Mouse (Mus musculus): ENCODE data around the gene Gstp2.
"Not testable (repeated sequence)": the region's sequence is repeated elsewhere in the genome, so short reads cannot be mapped to it uniquely, and the experiment has no call there.

Gstp2 gene

GRCm38 (mm10) chr19:4070311-4070710 is 24.5 kb upstream of the Gstp2 start:
- DNase-seq (ENCODE audit: low read depth, low spot score): no peak

DNA sequence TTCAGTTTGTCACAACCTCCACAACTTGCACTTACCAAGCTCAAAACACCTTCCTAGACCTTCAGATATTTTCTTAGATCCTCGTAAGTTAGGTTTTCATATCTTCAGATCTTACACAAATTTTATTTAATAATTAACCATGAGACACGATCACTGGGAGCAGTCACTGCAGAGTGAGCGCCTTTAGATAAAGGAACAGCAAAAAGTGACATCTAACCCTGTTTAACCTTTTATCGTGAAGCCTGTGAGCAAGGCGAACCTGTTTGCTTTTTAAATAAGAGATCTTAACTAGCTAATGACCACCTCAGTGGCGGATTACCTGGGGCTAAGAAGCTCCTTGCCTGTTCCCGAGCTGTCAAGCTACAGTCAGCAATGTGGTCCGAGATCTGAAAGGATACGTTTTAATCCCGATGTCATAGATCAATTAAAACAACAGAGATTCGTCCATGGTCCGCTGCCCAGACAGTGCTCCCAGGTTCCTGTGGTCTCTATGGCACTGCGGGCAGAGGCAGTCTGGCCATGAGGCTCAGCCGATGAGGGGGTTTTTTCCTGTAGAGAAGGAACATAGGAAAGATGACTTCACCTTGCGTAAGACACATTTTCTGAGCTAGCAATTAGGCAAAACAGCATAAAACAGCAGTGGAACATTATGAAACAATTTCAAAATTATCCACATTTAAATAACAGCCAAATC is 23.0 kb upstream of the Gstp2 start:
- no peak for DNase-seq (ENCODE audit: low read depth, low spot score)

GRCm38 (mm10) chr19:4068242-4068641 is 22.4 kb upstream of the Gstp2 start:
- DNase-seq (ENCODE audit: low read depth, low spot score): not testable (repeated sequence)

DNA sequence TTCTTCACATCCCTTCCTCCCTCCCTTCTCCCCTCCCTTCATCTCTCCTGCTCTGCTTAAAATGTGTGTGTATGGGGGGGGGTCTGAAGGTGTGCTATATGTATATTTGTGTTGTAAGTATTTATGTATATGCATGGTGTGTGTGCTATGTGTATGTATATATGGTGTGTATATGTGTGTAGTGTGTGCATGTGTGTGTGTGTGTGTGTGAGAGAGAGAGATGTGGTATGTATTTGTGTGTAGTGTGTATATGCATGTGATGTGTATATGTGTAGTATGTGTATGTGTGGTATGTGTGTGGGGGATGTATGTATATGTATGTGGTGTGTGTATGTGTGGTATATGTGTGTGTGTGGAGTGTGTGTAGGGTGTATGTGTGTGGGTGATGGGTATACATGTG is 21.1 kb upstream of the Gstp2 start:
- DNase-seq (ENCODE audit: low read depth, low spot score): no peak

DNA sequence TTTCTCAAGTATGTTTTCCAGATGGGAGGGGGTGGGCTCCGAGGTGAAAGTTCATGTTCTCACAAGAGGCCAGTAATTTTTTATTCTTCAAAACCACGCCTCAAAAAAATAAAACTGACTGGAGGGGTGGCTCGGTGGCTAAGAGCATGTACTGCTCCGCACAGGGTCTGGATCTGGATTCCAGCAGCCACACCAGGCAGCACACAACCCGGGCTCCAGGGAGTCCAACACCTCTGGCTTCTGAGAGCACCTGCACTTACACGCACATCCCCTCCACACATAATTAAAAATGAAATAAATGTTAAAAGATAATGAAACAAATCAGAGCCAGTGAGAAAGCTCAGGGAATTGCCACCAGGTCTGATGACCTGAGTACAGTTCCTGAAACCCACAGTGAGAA is 20.5 kb upstream of the Gstp2 start:
- DNase-seq (ENCODE audit: low read depth, low spot score): peak; percentile 82

- not testable (repeated sequence) for DNase-seq (ENCODE audit: low read depth, low spot score)
Measured at GRCm38 (mm10) chr19:4064501-4064900, 18.7 kb upstream of the Gstp2 start.

GRCm38 (mm10) chr19:4063357-4063756 is 17.5 kb upstream of the Gstp2 start:
- not testable (repeated sequence) for DNase-seq (ENCODE audit: low read depth, low spot score)

GRCm38 (mm10) chr19:4060899-4061465 is 15.2 kb upstream of the Gstp2 start:
- peak; percentile 62 for DNase-seq (ENCODE audit: low read depth, low spot score)

DNA sequence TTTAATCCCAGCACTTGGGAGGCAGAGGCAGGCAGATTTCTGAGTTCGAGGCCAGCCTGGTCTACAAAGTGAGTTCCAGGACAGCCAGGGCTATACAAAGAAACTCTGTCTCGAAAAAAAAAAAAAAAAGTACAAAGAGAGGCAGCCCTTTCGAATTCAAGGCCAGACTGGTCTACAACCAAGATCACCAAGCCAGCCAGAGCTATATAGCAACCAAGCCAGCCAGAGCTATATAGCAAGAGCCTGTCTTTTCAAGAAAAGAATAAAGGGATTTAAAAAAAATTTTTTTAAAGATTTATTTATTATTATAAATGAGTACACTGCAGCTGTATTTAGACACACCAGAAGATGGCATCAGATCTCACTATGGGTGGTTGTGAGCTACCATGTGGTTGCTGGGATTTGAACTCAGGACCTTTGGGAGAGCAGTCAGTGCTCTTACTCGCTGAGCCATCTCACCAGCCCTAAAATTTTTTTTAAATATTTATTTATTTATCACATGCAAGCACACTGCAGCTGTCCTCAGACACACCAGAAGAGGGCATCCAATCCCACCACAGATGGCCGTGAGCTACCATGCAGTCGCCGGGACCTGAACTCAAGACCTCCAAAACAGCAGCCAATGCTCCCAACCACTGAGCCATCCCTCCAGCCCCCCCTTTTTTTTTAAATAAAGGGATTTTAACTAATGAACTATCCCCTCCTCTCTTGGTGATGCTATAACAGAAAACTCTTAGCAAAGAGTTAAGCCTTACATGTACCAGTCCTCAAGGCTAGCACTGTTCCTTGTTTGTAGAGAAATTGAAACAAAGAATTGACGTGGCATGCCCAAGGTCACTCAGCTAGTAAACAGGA is 14.4 kb upstream of the Gstp2 start:
- peak; percentile 70 for DNase-seq (ENCODE audit: low read depth, low spot score)

GRCm38 (mm10) chr19:4059069-4059740 is 13.4 kb upstream of the Gstp2 start, which contains the start of gene Gstp3:
Gstp3 (minus strand) TSS chr19:4059569.
- peak; percentile 92 for DNase-seq (ENCODE audit: low read depth, low spot score)

DNA sequence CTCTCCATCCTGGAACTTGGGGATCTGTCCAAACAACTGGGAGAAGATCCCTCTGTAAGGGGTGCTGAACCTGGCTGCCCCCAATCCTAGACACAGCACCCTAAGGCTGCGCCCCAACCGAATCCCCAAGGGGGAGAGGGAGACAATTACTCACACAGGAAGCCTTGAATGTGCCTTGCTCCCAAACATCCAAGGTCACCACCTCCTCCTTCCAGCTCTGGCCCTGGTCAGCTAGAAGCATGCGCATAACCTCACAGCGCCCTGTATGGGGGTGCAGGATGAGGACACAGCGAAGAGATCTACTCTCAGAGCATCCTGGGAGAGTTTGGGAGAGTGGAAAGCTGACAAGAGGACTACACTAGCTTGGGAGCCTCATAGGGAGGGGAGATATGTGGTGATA is 12.8 kb upstream of the Gstp2 start:
- no peak for DNase-seq (ENCODE audit: low read depth, low spot score)

DNA sequence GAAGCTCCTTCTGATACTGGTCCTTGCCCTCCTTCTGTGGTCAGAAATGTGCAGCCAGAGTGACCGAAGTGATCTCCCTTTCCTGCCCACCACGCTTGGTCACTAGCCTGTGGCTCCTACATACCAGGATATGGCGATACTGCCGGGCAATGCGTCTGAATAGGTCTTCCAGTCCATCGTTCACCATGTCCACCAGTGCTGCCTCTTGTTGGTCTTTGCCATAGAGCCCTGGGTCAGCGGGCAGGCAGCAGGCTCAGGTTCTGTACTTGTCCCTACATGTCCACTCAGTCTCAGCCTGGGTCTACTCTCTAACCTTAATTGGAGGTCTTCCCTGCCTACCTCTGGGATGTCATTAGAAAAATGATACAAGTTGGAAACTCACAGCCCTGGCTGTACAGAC is 12.1 kb upstream of the Gstp2 start:
- DNase-seq (ENCODE audit: low read depth, low spot score): no peak

GRCm38 (mm10) chr19:4057389-4057788 is 11.6 kb upstream of the Gstp2 start:
- DNase-seq (ENCODE audit: low read depth, low spot score): no peak

DNA sequence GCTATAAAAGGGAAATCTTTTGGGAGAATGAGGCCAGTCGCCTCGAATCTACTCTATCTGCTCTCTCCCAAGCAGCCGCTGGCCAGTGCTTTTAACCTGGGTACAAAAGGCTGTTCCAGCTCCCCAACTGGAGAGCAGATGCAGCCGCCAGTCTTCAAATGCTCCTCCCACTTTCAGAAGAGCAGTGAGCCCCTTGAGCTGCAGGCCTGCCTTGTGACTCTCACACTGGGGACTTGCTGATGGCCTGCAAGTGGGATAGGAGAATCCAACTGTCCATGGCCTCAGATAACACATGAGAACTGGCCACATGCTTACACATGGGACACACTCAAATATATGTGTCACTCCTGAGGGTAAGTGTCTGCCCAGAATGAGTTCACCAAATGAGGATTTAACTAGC is 10.9 kb upstream of the Gstp2 start:
- DNase-seq (ENCODE audit: low read depth, low spot score): no peak

GRCm38 (mm10) chr19:4055947-4056693 is 10.3 kb upstream of the Gstp2 start:
- DNase-seq (ENCODE audit: low read depth, low spot score): no peak

DNA sequence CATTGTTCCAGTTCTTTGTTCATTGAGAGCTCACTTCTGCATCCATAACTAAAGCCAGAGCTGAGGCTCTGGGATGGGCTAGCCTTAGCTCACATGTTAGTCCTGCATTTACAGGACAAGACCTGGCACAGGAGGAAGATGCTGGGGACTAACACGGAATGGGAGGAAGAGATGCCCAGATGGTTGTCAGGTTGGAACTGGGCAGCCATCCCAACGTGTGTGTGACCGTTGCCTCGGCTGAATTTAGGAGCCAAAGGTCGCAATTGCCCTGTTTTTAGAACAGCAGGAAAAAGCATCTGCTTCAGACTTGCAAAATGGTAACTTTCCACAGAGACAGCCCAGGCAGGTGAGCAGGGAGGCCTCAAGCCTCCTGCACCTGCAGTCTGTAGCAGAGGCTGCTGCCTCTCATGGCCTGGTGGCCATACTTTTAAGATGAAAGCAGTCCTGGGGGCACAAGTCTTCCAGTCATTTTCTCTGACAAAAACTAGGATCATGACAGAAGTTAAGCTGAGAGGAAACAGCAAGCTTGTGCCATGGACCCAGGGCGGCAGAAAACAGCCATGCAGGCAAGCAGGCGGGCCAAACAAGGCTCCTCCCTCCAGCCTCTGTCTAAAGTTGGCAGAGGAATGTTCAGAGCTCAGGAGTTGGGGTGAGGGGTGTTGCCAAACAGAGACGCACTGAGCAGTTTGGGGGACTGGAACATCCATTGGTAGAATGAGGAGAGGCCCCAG is 9.6 kb upstream of the Gstp2 start:
- DNase-seq (ENCODE audit: low read depth, low spot score): no peak

- DNase-seq (ENCODE audit: low read depth, low spot score): no peak
Measured at GRCm38 (mm10) chr19:4054613-4055012, 8.8 kb upstream of the Gstp2 start.

- DNase-seq (ENCODE audit: low read depth, low spot score): peak; percentile 69
Measured at GRCm38 (mm10) chr19:4052516-4053030, 6.8 kb upstream of the Gstp2 start.

DNA sequence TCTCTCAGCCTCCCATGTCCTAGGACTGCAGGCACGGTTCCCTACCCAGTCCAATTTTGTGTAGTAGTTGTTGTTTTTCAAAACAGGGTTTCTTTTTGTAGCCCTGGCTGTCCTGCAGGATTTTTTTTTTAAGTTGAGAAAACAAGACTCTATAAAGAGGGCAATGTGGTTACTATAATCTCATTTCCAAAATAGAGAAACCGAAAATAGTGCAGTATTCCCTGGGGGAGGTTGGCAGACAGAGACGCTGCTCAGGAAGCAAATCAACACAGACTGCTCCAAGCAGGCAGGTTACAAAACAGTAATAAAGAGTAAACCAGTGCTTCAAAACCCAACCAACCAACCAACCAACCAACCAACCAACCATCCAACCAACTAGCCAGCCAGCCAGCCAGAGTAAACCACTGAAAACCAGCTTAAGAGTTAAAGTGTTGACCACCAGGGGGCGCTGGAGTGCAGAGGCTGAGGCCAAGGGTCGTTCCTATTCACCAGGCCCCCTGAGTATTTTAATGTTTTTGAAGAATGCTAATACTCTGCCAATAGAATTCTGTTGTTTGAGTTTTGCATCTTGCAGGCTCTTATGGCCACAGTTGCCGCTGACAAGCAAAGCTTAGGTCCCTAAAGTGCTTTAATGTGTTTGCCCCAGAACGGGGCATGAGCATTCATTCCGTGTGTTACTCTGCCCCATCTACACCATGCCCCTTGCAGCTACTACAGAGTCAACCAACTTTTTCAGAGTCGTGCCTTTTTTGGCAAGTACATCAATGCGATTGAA is 6.1 kb upstream of the Gstp2 start:
- DNase-seq (ENCODE audit: low read depth, low spot score): peak; percentile 75

DNA sequence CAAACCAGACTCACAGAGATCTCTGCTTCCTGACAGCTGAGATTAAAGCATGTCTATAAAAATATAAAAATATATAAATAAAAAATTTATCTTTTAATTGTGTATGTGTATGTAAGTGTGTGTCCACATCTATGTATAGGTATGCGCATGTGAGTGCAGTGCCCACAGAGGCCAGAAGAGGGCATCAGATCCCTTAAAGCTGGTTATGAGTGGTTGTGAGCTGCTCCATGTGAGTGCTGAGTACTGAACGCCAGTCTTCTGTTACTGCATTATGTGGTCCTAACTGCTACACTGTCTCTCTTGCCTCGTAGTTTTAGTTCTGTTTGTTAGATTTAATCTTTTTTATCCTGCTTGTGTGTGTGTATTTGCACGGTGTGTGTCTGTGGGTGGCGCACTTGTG is 5.2 kb upstream of the Gstp2 start:
- DNase-seq (ENCODE audit: low read depth, low spot score): no peak
